Mouse (Mus musculus) macrophage (primary cell): Measurements from ENCODE around the gene Fam24a. TPM values are rescaled to one million over a fixed set of nuclear protein-coding genes. Genes with fewer than 3 reads are reported as not detected.
A peak's percentile ranks its signal among the peaks of the same experiment; 100 is the strongest.

Experiments used
- H3K27ac ChIP-seq: fragments of 350-480 bp; formaldehyde crosslinking; 2 replicates; pipeline ENCODE4 v1.9.0; 2021
- H3K36me3 ChIP-seq: fragments of 350-480 bp; formaldehyde crosslinking; 2 replicates; pipeline ENCODE4 v1.9.0; 2021; ENCODE audit errors: inconsistent target
- H3K4me3 ChIP-seq: fragments of 350-480 bp; formaldehyde crosslinking; 2 replicates; pipeline ENCODE4 v1.9.0; 2021; ENCODE audit errors: inconsistent target
- H3K79me2 ChIP-seq: fragments of 350-480 bp; formaldehyde crosslinking; 2 replicates; pipeline ENCODE4 v1.9.0; 2021; ENCODE audit errors: inconsistent target
- WGBS: methylation state at CpG from one replicate; pipeline ENCODE4 v1.1.7; 2026; ENCODE audit warnings: inconsistent platforms; ENCODE audit not compliant: missing documents; 5-methylcytosine and 5-hydroxymethylcytosine counted together
- polyA plus RNA-seq: library from polyadenylated mRNA; stranded (reverse); fragments of 250-400 nt; gene quantifications from 3 replicates; pipeline ENCODE4 v1.2.4, GENCODE M21; 2018; ENCODE audit warnings: inconsistent platforms

Fam24a gene
- polyA plus RNA-seq, 1 experiment from 2014 or later: not detected

DNA sequence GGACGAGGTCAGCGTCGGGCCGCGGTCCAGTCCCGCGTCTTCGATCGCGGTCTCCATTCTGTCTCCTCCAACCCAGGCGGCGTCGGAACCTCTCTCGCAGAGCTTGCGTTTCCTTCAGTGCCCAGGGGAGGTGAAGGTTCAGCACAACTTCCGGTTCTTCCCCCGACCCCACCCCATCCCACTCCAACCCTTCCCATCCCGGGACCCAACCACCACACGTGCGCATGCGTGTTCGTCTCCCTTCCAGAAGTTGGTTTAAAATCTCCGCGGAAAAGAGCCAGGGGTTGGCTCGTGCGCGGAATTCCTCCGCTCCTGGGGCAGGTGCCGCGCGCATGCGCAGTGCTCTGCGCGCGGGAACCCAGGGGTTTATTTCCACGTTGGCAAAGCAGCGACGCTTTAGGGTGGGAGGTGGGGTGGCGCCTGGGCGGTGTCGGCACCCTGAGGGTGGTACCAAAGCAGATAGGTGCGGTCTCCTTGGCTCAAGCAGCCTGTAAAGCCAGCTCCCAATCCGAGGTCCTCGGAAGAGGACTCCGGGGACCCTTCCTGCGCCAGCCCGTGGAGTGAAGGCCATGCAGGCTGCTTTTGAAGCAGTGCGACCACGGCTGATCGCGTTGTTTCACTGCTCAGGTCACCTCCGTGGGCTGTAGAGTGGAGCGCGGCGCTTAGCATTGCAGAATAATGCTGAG lies 29.1 kb downstream of the Fam24a start, which contains the start of gene 2310057M21Rik:
TSS of gene 2310057M21Rik (minus strand) at position 145 of the 686 bp plus-strand sequence.
- Histone ChIP-seq H3K36me3 (peaks cover 5% of the 10 kb centered on the region; the same call in 1 of the 2 replicates), H3K79me2 (0 out of 2 replicates have a peak, but pooled peaks cover 11% of the 10 kb centered on the region), H3K4me3 (peak within 1 kb of the TSS; percentile 54), H3K27ac (peak within 1 kb of the TSS; percentile 46)
- under 1% methylated on average over 49 of the region's 55 CpGs for WGBS

DNA sequence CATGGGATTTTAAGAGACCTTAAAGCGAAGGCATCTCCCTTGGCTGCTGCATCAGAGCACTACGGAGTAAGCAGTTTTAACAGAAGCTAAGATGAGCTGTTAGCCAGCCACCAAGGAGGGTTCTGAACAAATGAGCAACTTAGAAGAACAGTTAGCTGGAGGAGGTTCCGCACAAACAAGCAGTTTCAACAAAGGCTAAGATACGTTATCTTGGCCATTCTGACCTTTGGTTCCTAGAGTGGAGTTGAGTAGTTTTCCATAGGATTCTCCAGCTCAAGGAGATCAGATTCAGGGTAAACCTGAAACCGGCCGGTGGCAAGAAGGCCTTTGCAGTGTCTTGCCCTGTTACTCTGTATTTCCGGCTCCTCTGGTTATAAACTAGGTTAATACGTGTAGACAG lies 30.5 kb downstream of the Fam24a start:
- no peak overlapping the region for H3K27ac ChIP-seq
- 0 out of 2 replicates have a peak, but pooled peaks cover 11% of the 10 kb centered on the region for H3K79me2 ChIP-seq
- 96% methylated on average over 8 of the region's 8 CpGs for WGBS
- H3K4me3 ChIP-seq: no peak overlapping the region
- no peaks in the 10 kb centered on the region for H3K36me3 ChIP-seq

DNA sequence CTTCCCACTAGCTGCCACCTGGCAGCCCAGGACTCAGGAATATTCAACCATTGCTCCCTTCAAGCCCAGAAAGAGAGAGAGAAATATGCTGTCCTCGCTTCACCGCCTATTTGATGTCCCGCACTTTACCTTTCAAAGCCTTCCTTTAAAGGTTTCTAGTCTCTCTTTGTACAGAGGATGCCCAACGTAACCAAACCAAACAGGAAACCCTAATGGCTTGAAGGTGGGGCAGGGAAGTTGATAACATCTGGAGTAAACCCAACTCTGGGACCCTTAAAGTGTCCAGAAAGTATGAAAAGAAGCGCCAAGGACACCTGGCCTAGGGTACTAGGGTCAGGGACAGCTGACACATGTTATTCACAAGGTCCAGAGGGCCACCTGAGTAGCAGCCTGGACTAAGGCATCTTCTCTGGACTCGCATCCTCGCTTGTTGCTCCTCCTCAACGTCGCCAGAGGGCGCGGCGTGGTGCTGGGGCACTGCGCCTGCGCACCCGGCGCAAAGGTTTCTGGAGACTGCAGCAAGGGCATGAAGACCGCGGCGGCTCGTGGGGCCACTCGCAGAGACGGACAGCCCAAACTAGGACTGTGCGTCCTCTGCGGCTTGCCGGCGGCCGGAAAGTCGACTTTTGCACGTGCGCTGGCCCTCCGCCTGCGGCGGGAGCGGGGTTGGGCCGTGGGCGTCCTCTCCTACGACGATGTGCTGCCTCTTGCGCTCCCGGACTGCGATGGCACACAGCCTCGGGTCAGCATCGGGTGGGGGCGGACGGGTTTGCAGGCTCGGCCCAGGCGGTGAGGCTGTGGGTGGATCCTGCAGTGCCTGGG lies 37.2 kb downstream of the Fam24a start, which contains the start of gene Pstk:
TSS of gene Pstk (plus strand) at position 494 of the 822 bp plus-strand sequence.
- Histone ChIP-seq H3K27ac (peak within 1 kb of the TSS; percentile 29), H3K36me3 (no peaks in the 10 kb centered on the region), H3K4me3 (peak within 1 kb of the TSS; percentile 46), H3K79me2 (no peaks in the 10 kb centered on the region)
- WGBS: 2% methylated on average over 47 of the region's 47 CpGs

DNA sequence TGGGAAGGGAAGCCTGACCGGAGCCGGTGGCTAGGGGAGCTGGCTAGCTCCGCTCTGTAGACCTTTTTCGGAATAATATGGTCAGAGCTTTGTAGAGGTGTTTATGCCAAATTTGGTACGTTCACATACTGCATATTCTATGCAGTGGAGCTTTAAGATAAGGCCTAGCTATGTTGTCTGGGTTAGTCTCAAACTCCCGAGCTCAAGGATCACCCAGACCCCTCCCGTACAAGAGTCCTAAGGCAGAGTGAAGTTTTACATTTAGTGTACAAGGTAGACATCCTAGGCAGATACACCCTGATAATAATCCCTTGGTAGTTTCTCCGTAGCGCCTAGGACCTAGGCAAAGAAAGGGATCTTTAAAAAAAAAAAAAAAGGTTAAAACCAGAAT lies 37.8 kb downstream of the Fam24a start:
- Histone ChIP-seq H3K79me2 (no peaks in the 10 kb centered on the region), H3K27ac (peak overlapping the region; percentile 29), H3K36me3 (no peaks in the 10 kb centered on the region), H3K4me3 (peak overlapping the region; percentile 46)
- WGBS: 12% methylated on average over 9 of the region's 9 CpGs

DNA sequence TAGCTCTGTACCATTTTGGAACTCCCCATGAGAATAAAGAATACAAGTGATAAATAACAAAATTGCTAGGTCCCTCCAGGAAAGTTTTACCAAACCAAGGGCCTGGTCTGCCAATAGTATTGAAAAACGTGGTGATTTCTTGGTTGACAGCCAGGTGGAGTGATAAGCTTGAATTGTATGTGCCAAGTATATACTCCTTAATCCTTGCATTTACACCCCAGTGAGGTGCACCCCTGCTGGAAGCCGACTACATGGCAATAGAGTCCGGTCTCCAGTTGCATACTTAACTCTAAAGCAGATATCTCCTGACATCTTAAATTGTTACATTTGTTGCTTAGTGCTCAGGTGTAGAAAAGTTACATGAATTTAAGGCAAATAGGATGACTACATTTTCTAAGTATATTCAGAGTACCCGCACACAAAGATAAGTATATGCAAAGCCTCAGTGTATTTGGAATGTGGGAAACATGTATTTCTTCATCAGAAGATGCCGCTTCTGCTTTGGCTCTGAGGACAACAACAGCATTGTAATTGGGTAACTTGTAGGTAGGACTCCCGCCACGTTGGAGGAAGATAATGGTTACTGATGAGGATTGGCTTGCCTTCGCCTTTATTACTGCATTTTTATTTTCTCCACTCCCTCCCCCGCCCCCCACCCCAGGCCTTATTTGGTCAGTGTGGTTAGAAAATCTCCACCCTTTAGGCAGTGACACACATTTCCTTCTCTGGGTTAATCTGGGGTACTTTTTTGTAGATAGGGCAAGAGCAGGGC lies 38.4 kb downstream of the Fam24a start:
- Histone ChIP-seq H3K4me3 (peak overlapping the region; percentile 46), H3K36me3 (no peaks in the 10 kb centered on the region), H3K27ac (no peak overlapping the region), H3K79me2 (no peaks in the 10 kb centered on the region)
- WGBS: 53% methylated on average over 9 of the region's 9 CpGs

Other genes starting within 250 kb of the Fam24a start
- not detected in 3 replicates for gene 4933402N03Rik, start 187.6 kb upstream of the Fam24a start, polyA plus RNA-seq
- not detected in 3 replicates for gene 5430419D17Rik, start 159.5 kb upstream of the Fam24a start, polyA plus RNA-seq
- not detected in 3 replicates for gene Cuzd1, start 11.6 kb upstream of the Fam24a start, polyA plus RNA-seq
- not detected in 3 replicates for gene Fam24b, start 4.3 kb upstream of the Fam24a start, polyA plus RNA-seq
- 2.7 to 8.3 TPM (median 8.1 TPM) in 3 replicates for gene 2310057M21Rik, start 28.9 kb downstream of the Fam24a start, polyA plus RNA-seq
- gene Pstk, start 37.3 kb downstream of the Fam24a start, polyA plus RNA-seq: 10.7 to 21.0 TPM (median 14.8 TPM) in 3 replicates
- 7.5 to 9.6 TPM (median 8.9 TPM) in 3 replicates for gene Ikzf5, start 76.7 kb downstream of the Fam24a start, polyA plus RNA-seq
- 27.8 to 52.5 TPM (median 36.1 TPM) in 3 replicates for gene Acadsb, start 76.7 kb downstream of the Fam24a start, polyA plus RNA-seq
- not detected in 3 replicates for gene Hmx3, start 209.0 kb downstream of the Fam24a start, polyA plus RNA-seq
- not detected in 3 replicates for gene Hmx2, start 214.9 kb downstream of the Fam24a start, polyA plus RNA-seq
- gene Bub3, start 226.4 kb downstream of the Fam24a start, polyA plus RNA-seq: 36.6 to 51.4 TPM (median 42.7 TPM) in 3 replicates